Mouse (Mus musculus) layer of hippocampus, adult 11-12 months (tissue): Measurements from ENCODE around the gene Rpl36al.
A peak's percentile ranks its signal among the peaks of the same experiment; 100 is the strongest.

Experiments used
- DNase-seq: peaks from one replicate; pipeline ENCODE4 v3.0.0; 2022; ENCODE audit warnings: low spot score

The Rpl36al gene

DNA sequence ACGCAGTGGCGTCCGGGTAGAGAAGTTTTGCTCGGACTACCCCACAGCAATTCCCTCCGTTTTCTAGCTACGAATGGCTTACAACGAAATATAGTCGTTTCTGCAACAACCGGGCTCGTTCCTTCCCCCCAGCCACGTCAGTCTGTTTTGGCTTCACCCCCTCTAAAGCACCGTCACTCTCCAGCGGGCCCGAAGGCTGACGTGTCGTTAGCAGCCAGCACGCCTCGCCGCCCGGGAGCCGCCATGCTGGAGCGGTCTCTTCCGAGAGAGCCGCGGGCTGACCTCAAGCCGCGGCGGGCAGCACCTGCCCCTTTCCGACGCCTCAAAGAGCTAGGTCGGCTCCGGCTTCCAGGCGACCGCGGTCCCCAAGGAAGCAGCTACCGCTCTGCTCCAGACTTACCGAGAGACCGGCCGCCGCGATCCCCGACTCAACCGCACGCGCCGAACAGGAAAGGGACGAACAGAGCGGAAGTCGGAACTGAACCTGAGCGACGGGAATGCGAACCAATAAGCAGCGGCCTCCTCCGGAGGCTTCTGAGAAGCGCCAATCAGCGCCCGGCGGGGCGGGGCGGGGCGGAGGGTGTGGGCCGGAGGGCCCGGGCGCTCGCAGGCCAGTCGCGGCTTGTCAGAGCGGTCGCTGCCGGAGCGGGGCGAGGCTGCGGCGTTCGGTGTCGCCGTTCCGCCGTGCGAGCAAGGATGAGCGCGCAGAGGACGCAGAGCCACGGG lies at the start of gene Rpl36al, which contains the start of gene Mgat2:
Gene Rpl36al (minus strand): TSS at position 501 of the 726 bp plus-strand sequence.
Gene Mgat2 (plus strand): TSS at position 575 of the 726 bp plus-strand sequence.
- peak; percentile 98 for DNase-seq

GRCm38 (mm10) chr12:69229251-69229650 lies 45.4 kb upstream of the Rpl36al start:
- no peak for DNase-seq

DNA sequence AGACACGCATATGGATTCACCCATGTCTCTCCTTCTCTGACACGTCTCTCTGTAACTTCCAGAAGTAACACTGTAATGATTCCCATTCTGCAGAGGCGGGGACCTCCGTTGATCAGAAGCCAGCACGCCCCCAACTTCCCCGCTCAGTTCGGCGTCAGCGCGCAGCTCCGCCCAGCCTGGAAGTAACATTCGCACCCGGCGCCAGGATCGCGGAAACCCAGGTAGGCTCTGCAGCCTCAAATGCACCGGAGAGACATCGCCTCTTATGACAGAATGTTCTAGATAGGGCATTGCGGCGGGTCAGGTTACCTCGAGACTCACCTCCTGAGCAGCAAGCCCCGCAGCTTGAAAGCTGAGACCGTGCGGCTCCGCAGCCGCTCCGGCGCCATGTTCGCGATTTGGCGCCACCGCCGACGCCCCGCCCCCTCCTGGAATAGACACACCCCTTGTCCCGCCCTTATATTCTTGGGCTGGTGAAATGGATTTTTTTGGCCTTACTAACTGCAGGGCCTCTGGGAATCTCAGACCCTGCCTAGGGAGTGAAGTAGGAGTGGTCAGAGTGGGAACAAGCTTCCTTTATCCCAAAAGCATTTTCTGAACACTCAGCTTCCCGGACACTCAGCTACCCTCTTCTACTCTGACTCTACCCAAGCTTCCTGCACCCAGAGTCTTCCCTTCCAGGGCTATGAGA lies 44.0 kb upstream of the Rpl36al start, which contains the start of gene Pole2:
Gene Pole2 (minus strand): TSS at position 420 of the 691 bp plus-strand sequence.
- DNase-seq = peak; percentile 77

DNA sequence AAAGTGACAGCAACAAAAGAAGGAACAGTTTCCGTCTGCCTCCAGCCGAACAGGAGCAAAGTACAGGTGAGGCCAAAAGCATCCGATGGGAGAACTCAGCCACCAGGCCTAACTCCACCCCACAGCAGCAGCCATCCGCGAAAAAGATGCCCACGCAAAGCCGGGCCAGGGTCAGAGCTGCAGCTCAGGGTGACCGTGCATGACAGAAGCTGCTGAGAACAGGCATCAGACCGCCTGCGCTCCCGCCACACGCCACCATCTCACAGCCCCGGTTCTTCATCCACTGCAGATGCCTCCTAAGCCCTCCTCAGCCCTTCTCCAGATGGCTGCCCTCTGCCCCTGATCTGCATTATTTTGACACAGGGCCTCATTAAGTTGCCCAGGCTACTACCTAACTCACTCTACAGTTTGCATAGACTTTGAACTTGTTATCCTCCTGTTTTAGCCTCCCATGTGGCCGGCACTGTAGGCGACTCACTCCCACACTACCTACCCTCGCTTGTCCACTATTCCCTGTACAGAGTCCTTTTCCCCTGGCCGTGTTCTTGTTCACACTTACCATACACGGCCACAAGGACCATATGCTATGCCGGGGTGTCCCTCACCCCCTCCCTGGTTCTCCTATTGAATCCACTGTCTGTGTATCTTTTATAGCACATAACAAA lies 36.9 kb upstream of the Rpl36al start:
- no peak for DNase-seq

DNA sequence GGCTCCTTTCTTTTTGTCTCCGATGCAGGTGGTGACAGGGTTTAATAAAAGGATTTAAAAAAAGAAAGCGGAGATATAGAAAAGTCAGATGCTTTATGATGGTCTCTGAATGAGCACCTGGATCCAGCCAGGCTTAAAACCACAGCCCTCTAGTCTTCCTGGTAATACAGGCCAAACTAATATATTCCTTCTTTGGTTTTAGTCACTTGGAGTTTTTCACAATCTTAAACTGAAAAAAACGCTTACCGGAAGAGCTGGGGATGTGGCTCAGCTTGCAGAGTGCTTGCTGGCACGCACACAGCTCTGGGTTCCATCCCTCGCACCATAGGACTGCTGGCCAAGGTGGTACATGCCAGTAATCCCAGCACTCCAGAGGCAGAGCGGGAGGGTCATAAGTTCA lies 32.7 kb upstream of the Rpl36al start:
- DNase-seq = no peak

DNA sequence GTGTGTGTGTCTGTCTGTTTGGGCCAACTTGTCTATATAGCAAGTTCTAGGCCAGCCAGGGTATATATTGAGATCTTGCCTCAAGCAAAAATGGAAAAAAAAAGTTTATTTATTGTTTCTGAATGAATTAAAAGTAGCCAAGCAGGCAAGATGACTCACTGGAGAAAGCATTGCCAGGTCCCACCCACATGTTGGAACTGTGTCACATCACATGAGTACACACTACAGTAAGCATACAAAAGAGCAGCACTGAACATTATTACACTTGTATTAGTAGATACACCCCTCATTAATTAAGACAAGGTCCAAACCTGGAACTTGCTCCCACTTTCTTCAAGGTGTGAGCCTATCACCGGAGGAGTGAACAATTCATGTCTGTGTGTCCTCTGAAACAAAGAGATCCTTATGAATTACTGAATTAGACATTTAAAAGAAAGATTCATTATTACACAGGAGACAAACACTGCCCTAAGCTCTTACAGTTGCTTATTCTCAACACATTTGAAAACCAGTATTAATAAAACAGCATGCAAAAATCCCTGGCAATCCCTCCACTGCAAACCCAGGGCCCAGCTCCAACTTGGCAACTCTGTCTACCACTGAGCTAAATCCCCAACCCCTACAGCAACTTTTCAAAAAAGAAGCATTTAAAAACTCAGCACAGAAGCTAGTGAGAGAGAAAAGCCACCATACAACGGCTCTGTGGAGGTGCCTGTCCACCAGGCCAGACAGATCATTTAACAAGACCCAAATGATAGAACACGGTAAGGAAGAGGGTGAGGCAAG lies 31.3 kb upstream of the Rpl36al start:
- DNase-seq = peak; percentile 76

DNA sequence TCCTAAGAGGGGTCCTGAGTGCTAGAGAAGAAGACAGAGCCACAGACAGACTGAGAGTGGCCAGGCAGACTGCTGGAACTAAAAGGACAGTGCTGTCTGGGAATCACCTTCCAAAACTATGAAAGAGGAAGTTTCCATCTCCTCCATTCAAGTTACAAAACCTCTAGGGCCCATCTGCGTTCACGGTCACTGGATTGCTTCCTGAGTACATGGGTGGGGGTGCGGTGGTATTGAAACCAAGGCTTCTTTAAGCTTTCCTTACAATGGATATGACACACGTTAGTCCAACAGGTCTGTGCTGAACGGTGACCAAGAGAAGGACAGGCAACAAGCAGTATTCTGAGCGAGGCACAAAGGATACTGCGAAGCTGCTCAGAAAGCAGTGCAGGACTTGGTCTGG lies 30.5 kb upstream of the Rpl36al start:
- no peak for DNase-seq

GRCm38 (mm10) chr12:69213186-69213777 lies 29.4 kb upstream of the Rpl36al start:
- DNase-seq = no peak

- DNase-seq = no peak
Measured at GRCm38 (mm10) chr12:69211057-69211456, 27.2 kb upstream of the Rpl36al start.

GRCm38 (mm10) chr12:69210056-69210979 lies 26.4 kb upstream of the Rpl36al start:
- DNase-seq = no peak

- no peak for DNase-seq
Measured at GRCm38 (mm10) chr12:69208520-69208919, 24.6 kb upstream of the Rpl36al start.

DNA sequence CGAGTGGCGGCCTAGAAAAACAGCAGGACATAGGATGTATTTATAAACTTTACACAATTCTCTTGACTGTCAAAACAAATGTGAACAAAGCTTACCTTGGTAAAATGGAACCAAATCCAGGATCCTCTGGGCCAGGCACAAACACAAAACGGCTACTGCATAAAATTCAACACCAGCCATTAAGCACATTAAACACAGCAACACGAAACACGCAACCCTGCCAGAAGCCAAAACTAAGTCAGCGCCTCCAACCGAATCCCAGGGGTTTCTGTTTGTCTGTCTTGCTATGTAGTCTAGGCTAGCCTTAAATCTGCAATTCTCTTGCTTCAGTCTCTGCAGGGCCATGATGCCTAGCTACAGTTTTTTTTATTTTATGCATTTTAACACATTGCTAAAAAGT lies 24.0 kb upstream of the Rpl36al start:
- no peak for DNase-seq

GRCm38 (mm10) chr12:69207396-69207795 lies 23.5 kb upstream of the Rpl36al start:
- no peak for DNase-seq

GRCm38 (mm10) chr12:69204052-69204833 lies 20.4 kb upstream of the Rpl36al start, which contains the start of gene Gm49384:
Gene Gm49384 (minus strand): TSS chr12:69204267.
- DNase-seq = no peak

DNA sequence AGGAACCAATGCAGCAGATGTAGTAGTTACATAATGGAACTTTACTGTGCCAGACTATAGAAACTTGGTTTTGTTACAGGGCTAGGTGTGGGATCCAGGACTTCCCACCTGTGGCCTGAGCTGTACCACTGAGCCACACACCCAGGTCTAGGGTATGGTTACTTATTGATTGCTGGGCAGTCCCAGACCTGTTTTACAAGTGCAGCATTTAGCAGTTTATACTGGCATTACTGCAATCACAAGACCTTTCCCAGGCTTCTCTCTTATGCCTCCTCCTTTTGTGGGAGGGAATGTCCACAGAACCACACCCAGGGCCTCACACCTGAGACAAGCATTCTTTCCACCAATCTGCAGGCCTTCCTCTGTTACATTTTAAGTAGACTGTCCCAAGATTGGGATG lies 15.1 kb upstream of the Rpl36al start:
- DNase-seq = no peak

GRCm38 (mm10) chr12:69198164-69198535 lies 14.3 kb upstream of the Rpl36al start, which contains the start of gene Dnaaf2:
Gene Dnaaf2 (minus strand): TSS chr12:69198429.
- DNase-seq = peak; percentile 64

DNA sequence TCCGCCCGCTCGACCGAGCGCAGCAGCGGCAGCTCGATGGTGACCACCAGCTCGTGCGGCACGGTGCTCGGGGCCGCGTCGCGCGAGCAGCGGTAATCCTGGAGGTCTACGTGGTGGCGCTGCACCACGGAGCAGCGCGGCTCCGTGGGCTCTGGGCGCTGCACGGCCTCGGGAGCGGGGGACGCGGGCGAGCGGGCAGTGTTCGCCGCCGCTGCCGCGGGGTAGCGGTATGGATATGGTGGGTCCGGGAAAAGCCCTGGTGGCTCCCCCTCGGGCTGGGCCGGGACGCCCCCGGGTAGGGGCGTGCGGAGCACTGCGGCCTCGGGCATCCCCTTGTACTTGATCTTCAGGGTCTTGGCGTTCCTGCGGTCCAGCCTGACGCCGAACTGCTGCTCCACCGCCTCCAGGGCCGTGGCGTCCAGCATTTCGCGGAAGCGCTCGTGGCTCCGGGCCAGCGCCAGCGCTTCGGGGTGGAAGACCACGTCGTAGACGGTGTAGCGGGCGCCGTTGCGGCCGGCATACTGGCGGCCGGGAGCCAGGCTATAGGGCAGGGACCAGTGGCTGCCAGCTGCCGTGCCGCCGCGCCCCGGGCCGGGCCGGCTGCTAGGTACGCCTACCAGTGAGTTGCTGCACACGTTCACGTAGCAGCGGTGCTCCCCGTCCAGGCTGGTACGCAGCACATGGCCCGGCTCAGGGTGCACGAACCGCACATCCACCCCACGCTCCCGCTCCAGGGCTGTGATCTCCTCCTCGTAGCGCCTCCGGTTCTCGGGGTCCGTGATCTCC lies 13.7 kb upstream of the Rpl36al start:
- no peak for DNase-seq

DNA sequence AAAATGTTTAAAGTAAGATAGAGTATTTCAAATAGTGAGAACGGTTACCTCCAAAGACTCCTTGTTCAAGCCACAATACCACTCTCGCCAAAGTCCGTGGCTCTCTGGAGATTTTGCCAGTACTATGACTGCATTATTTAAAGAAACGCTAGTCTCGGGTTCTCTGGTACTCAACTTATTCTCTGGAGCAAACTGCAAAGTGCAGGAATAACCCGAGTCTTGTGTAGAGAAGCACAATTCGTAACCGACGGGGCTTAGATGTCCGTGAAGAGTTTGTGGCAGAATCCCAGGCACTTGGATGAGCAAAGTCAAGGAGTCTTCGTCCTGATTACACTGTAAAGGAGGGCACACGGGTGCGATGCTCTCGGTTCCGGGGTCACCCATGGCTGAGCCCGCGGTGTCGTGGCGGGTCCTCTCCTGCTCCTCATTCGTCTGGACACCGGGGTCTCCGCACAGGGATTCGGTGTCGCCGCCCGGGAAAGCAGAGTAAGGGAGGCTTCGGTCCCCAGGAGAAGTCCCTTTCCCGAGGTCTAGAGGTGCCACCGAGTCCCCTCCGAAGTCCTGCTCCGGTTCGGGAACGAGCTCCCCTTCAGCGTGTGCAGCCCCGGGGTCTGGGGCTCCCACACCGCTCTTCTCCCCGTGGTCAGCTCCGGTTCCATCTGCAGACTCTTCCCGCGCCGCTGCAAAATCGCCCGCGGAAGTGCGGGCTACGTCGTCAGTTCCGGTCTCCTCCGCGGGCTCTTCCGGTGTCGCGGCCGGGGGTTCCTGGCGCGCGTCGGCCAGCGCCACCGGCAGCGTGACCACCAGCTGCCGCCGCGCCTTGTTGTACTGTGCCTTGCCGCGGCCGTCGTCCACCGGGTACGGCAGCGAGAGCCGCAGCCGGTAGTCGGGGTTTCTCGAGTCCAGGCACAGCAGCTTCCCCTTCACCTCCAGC lies 12.8 kb upstream of the Rpl36al start, which contains the start of gene Gm49383:
Gene Gm49383 (minus strand): TSS at position 661 of the 934 bp plus-strand sequence.
- peak; percentile 71 for DNase-seq
